Mouse (Mus musculus): ENCODE data around the gene Fam216a. TPM values are rescaled to one million over a fixed set of nuclear protein-coding genes. Genes with fewer than 3 reads are reported as not detected.

The Fam216a gene
- polyA plus RNA-seq, 1 experiment from 2014 or later, result 80.8 TPM

GRCm38 (mm10) chr5:122378171-122378570 is 6.0 kb upstream of the Fam216a start:
- 92% methylated on average over 12 of the region's 12 CpGs for WGBS
- H3K9me3 ChIP-seq, result no peaks in the 10 kb centered on the region
- H3K27ac ChIP-seq, result no peak overlapping the region
- H3K27me3 ChIP-seq (ENCODE audit: insufficient read depth, poor library complexity, severe bottlenecking), result no peaks in the 10 kb centered on the region
- no peak overlapping the region for H3K4me3 ChIP-seq
- no peak for DNase-seq (ENCODE audit: low spot score)
- H3K36me3 ChIP-seq, result peaks cover 75% of the 10 kb centered on the region
- peaks cover 9% of the 10 kb centered on the region for H3K4me1 ChIP-seq

- DNase-seq (ENCODE audit: low spot score), result no peak
These were observed 5.1 kb upstream of the Fam216a start for GRCm38 (mm10) chr5:122377101-122377833.

GRCm38 (mm10) chr5:122372878-122373277 is 714 bp upstream of the Fam216a start:
- peaks cover 47% of the 10 kb centered on the region for H3K36me3 ChIP-seq
- H3K9me3 ChIP-seq, result no peaks in the 10 kb centered on the region
- no peaks in the 10 kb centered on the region for H3K27me3 ChIP-seq (ENCODE audit: insufficient read depth, poor library complexity, severe bottlenecking)
- H3K27ac ChIP-seq, result peak overlapping the region; percentile 94
- H3K4me1 ChIP-seq, result peaks cover 17% of the 10 kb centered on the region
- 6% methylated on average over 5 of the region's 5 CpGs for WGBS
- no peak for DNase-seq (ENCODE audit: low spot score)
- peak overlapping the region; percentile 92 for H3K4me3 ChIP-seq

More at GRCm38 (mm10) chr5:122377101-122377833, 5.1 kb upstream of the Fam216a start:
- no peak overlapping the region for H3K4me3 ChIP-seq
- peaks cover 13% of the 10 kb centered on the region for H3K4me1 ChIP-seq
- 83% methylated on average over 4 of the region's 4 CpGs for WGBS
- H3K27me3 ChIP-seq (ENCODE audit: insufficient read depth, poor library complexity, severe bottlenecking), result no peaks in the 10 kb centered on the region
- H3K9me3 ChIP-seq, result no peaks in the 10 kb centered on the region
- no peak overlapping the region for H3K27ac ChIP-seq
- peaks cover 70% of the 10 kb centered on the region for H3K36me3 ChIP-seq

GRCm38 (mm10) chr5:122371591-122372191 is 473 bp downstream of the Fam216a start, which contains the start of gene Gpn3:
TSS of gene Gpn3 (plus strand) at chr5:122371876.
- Histone ChIP-seq H3K27ac (peak within 1 kb of the TSS; percentile 94), H3K4me1 (peaks cover 17% of the 10 kb centered on the region), H3K36me3 (peaks cover 53% of the 10 kb centered on the region), H3K9me3 (no peaks in the 10 kb centered on the region), H3K4me3 (peak within 1 kb of the TSS; percentile 92), H3K27me3 (ENCODE audit: insufficient read depth, poor library complexity, severe bottlenecking) (no peaks in the 10 kb centered on the region)
- no peak for DNase-seq (ENCODE audit: low spot score)
- WGBS, result under 1% methylated on average over 35 of the region's 46 CpGs

- no peak for DNase-seq (ENCODE audit: low spot score)
- WGBS, result under 1% methylated on average over 55 of the region's 57 CpGs
These were observed 17.6 kb downstream of the Fam216a start for GRCm38 (mm10) chr5:122354492-122355067.

GRCm38 (mm10) chr5:122353807-122354491 is 18.2 kb downstream of the Fam216a start, which contains the start of the genes Rad9b and Vps29:
TSS of gene Rad9b (minus strand) at chr5:122354233.
TSS of gene Vps29 (plus strand) at chr5:122354369.
- Histone ChIP-seq H3K4me3 (peak within 1 kb of the TSS; percentile 95), H3K36me3 (peaks cover 10% of the 10 kb centered on the region), H3K27ac (peak within 1 kb of the TSS; percentile 96), H3K27me3 (ENCODE audit: insufficient read depth, poor library complexity, severe bottlenecking) (no peaks in the 10 kb centered on the region), H3K9me3 (no peaks in the 10 kb centered on the region), H3K4me1 (peaks cover 13% of the 10 kb centered on the region)
- WGBS, result 2% methylated on average over 51 of the region's 51 CpGs
- peak; percentile 99 for DNase-seq (ENCODE audit: low spot score)

More at GRCm38 (mm10) chr5:122354492-122355067, 17.6 kb downstream of the Fam216a start:
- Histone ChIP-seq H3K27me3 (ENCODE audit: insufficient read depth, poor library complexity, severe bottlenecking) (no peaks in the 10 kb centered on the region), H3K36me3 (peaks cover 15% of the 10 kb centered on the region), H3K4me1 (peaks cover 13% of the 10 kb centered on the region), H3K4me3 (peak overlapping the region; percentile 95), H3K27ac (peak overlapping the region; percentile 96), H3K9me3 (no peaks in the 10 kb centered on the region)

- Histone ChIP-seq H3K36me3 (no peaks in the 10 kb centered on the region), H3K27ac (no peak overlapping the region)
These were observed 26.4 kb downstream of the Fam216a start for GRCm38 (mm10) chr5:122345777-122346176.

GRCm38 (mm10) chr5:122344260-122344659 is 27.9 kb downstream of the Fam216a start:
- no peaks in the 10 kb centered on the region for H3K36me3 ChIP-seq
- no peaks in the 10 kb centered on the region for H3K9me3 ChIP-seq
- WGBS, result 6% methylated on average over 5 of the region's 5 CpGs
- H3K27ac ChIP-seq, result no peak overlapping the region
- H3K4me1 ChIP-seq, result peaks cover 2% of the 10 kb centered on the region; the same call in 1 of the 2 replicates
- no peak overlapping the region for H3K4me3 ChIP-seq
- H3K27me3 ChIP-seq (ENCODE audit: insufficient read depth, poor library complexity, severe bottlenecking), result no peaks in the 10 kb centered on the region
- DNase-seq (ENCODE audit: low spot score), result peak; percentile 90

More at GRCm38 (mm10) chr5:122345777-122346176, 26.4 kb downstream of the Fam216a start:
- H3K9me3 ChIP-seq, result no peaks in the 10 kb centered on the region
- H3K4me3 ChIP-seq, result no peak overlapping the region
- H3K4me1 ChIP-seq, result peaks cover 2% of the 10 kb centered on the region; the same call in 1 of the 2 replicates
- WGBS, result 76% methylated on average over 4 of the region's 4 CpGs
- no peak for DNase-seq (ENCODE audit: low spot score)
- H3K27me3 ChIP-seq (ENCODE audit: insufficient read depth, poor library complexity, severe bottlenecking), result no peaks in the 10 kb centered on the region

GRCm38 (mm10) chr5:122343768-122344167 is 28.4 kb downstream of the Fam216a start:
- no peaks in the 10 kb centered on the region for H3K36me3 ChIP-seq
- H3K9me3 ChIP-seq, result no peaks in the 10 kb centered on the region
- no peak overlapping the region for H3K4me3 ChIP-seq
- no peaks in the 10 kb centered on the region for H3K27me3 ChIP-seq (ENCODE audit: insufficient read depth, poor library complexity, severe bottlenecking)
- WGBS, result 52% methylated on average over 7 of the region's 7 CpGs
- H3K4me1 ChIP-seq, result peaks cover 2% of the 10 kb centered on the region; the same call in 1 of the 2 replicates
- H3K27ac ChIP-seq, result no peak overlapping the region
- DNase-seq (ENCODE audit: low spot score), result no peak

- H3K9me3 ChIP-seq, result no peaks in the 10 kb centered on the region
- no peak overlapping the region for H3K27ac ChIP-seq
- H3K27me3 ChIP-seq (ENCODE audit: insufficient read depth, poor library complexity, severe bottlenecking), result no peaks in the 10 kb centered on the region
- no peaks in the 10 kb centered on the region for H3K36me3 ChIP-seq
- peaks cover 2% of the 10 kb centered on the region; the same call in 1 of the 2 replicates for H3K4me1 ChIP-seq
- no peak overlapping the region for H3K4me3 ChIP-seq
- 67% methylated on average over 1 of the region's 1 CpGs for WGBS
- DNase-seq (ENCODE audit: low spot score), result no peak
These were observed 29.3 kb downstream of the Fam216a start for GRCm38 (mm10) chr5:122342874-122343273.

- 89% methylated on average over 7 of the region's 7 CpGs for WGBS
- no peaks in the 10 kb centered on the region for H3K27me3 ChIP-seq (ENCODE audit: insufficient read depth, poor library complexity, severe bottlenecking)
- no peaks in the 10 kb centered on the region for H3K4me1 ChIP-seq
- H3K27ac ChIP-seq, result no peak overlapping the region
- no peak overlapping the region for H3K4me3 ChIP-seq
- H3K9me3 ChIP-seq, result no peaks in the 10 kb centered on the region
- H3K36me3 ChIP-seq, result no peaks in the 10 kb centered on the region
- DNase-seq (ENCODE audit: low spot score), result no peak
These were observed 35.4 kb downstream of the Fam216a start for GRCm38 (mm10) chr5:122336554-122337294.

- H3K27me3 ChIP-seq (ENCODE audit: insufficient read depth, poor library complexity, severe bottlenecking), result no peaks in the 10 kb centered on the region
- no peak for DNase-seq (ENCODE audit: low spot score)
- H3K9me3 ChIP-seq, result no peaks in the 10 kb centered on the region
- no peaks in the 10 kb centered on the region for H3K36me3 ChIP-seq
- WGBS, result 69% methylated on average over 3 of the region's 3 CpGs
- no peaks in the 10 kb centered on the region for H3K4me1 ChIP-seq
- no peak overlapping the region for H3K4me3 ChIP-seq
- H3K27ac ChIP-seq, result no peak overlapping the region
These were observed 37.5 kb downstream of the Fam216a start for GRCm38 (mm10) chr5:122334682-122335081.

Data from heart, embryonic 10.5 days (tissue).